Mouse (Mus musculus) cortical plate, adult 2 months (tissue): ENCODE measurements at regions not wholly inside any gene's neighbourhood (a gene's known extent, or its start where the extent isn't known, plus 50 kb on each side); places are given as distances from the start of the nearest gene placed in this dataset.

Experiments
- CTCF ChIP-seq: fragments of 200-500 bp; IDR thresholded peaks from 2 replicates; pipeline ENCODE4 v1.5.1; 2011; ENCODE audit warnings: mild to moderate bottlenecking, control low read depth, low read length; ENCODE audit not compliant: insufficient read depth; ENCODE audit errors: extremely low read depth
- POLR2A ChIP-seq: fragments of 200-500 bp; IDR thresholded peaks from 2 replicates; pipeline ENCODE4 v1.6.1; 2011; ENCODE audit warnings: mild to moderate bottlenecking, low read length, control low read depth; ENCODE audit not compliant: insufficient read depth; ENCODE audit errors: extremely low read depth

DNA sequence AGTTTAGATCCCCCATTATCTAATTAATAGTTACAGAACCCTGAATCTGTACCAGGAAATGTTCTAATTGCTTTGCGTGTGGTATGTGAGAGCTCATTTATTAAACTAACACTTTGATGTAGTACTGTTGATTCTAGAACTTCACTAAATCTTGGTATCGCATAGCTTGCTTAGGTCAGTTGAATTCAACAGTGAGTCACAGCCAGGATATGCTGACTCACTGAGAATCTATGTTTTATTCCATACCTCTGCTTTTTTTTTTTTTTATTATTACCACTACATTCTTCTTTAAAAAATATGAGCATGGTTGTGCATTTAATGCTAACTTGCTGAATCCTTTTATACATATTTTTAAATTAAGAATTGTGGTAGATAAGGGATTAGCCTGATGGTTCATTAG is 602.5 kb upstream of the Car10 start:
- TF ChIP-seq CTCF (no peak), POLR2A (no peak)
